Mouse (Mus musculus): ENCODE measurements at regions not wholly inside any gene's neighbourhood (a gene's known extent, or its start where the extent isn't known, plus 50 kb on each side); places are given as distances from the start of the nearest gene placed in this dataset.

GRCm38 (mm10) chr2:70914372-70914771 lies 88.8 kb upstream of the Tlk1 start:
- DNase-seq = peak; percentile 55

GRCm38 (mm10) chr2:70909401-70909800 lies 83.9 kb upstream of the Tlk1 start:
- no peak for DNase-seq

GRCm38 (mm10) chr2:70908579-70908978 lies 83.1 kb upstream of the Tlk1 start:
- DNase-seq = no peak

DNA sequence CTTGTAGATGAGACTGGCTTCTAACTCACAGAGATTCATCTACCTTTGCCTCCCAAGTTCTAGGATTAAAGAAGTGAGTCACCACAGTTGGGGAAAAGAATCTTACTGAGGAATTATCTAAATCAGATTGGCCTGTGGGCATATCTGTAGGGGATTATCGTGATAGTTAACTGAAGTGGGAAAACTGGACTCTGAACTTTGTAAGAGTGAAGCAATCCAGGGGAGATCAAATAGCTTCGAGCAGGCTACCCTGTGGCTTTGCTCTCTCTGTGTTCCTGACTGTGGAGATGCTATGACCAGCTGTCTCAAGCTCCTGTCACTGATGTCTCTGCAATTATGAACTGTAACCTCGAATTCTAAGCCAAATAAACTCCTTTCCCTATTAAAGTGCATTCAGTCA lies 80.7 kb upstream of the Tlk1 start:
- DNase-seq = no peak

DNA sequence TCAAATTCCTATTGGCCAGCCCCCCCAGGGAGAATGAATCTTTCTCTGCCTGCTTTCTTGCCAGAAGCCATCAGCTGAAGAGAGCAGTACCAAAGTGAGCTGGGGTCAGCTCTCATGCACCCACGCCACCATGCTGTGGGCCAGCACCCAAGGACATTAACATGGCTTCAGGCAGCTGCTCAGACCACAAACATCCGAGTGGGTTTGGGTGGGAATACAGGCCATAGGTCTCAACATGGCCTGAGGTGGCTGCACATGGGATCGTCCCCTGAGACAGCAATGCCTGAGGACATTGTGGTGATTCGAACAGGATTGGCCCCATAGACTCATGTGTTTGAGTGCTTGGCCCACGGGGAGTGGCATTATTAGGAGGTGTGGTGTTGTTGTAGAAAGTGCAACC lies 78.9 kb upstream of the Tlk1 start:
- DNase-seq = no peak

- no peak for DNase-seq
Observed at GRCm38 (mm10) chr2:70902196-70902595, 76.7 kb upstream of the Tlk1 start.

DNA sequence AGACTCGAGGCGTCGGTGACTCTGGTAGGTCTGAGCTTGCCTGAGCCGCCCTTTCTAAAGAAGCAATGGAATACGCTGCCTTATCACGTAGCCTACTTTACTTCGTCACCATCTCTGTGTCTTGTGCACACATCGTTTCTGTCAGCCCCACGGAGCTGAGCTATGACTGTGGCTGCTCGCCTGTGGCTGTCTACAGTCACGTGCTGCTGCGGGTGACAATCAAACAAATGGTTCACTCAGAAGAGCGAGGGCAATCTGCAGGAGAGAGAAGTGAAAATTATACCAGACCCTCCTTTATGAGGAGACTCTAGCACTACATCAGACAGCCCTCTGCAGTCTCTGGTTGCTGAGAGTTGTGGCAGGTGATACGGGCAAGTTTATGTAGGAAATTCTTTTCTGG lies 76.0 kb upstream of the Tlk1 start:
- no peak for DNase-seq

DNA sequence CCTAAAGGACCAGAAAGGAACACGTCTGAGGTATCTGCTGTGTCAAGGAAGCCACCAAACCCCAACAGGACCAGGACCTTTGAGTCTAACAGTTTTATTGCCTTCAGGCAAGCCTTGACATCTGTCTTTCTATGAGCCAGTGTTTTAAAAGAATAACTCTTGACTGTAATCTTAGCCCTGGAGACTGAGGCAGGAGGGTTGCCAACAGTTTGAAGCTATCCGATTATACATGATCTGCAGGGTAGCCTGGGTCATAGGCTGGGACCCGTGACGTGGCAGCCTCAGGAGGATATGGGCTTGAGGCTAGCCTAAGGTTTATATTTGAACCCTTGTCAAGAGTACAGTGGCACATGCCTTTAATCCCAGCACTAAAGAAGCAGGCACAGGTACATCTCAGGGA lies 73.5 kb upstream of the Tlk1 start:
- no peak for DNase-seq

- DNase-seq = no peak
Observed at GRCm38 (mm10) chr2:70898396-70898795, 72.9 kb upstream of the Tlk1 start.

GRCm38 (mm10) chr2:70897373-70897772 lies 71.8 kb upstream of the Tlk1 start:
- no peak for DNase-seq

- no peak for DNase-seq
Observed at GRCm38 (mm10) chr2:70889522-70890100, 64.1 kb upstream of the Tlk1 start.

GRCm38 (mm10) chr2:70888840-70889469 lies 63.4 kb upstream of the Tlk1 start:
- no peak for DNase-seq

DNA sequence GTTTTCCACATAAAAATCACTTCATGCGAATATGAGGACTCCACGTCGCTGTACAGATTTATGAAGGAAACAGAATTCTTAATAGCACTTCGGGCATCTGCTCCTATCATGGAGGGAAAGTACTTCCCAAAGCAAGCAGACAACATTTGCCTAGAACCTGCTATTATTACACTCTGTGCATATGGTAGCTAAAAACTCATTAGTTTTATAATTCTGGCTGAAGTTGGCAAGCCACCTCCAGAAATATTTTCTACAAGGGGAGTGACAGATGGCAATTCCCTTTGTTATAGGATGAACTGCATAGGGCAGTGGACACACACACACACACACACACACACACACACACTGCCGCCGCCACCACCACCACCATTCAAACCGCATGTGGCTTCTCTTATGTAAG lies 61.3 kb upstream of the Tlk1 start:
- peak; percentile 74 for DNase-seq

DNA sequence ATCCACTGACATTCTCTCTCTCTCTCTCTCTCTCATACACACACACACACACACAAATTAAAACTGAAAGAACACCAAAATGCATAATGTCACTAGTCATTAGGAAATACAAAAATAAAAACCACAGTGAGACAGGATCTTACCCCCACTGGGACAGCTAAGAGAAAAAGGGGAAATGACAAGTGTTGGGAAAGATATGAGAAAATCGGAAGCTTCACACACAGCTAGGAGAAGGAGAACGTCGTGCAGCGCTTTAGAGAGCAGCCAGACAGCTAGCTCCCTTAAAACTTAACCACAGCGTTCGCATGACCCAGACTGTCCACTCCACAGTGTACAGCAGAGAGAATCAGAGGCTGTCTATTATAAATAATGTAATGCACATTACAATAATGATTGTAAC lies 60.1 kb upstream of the Tlk1 start:
- no peak for DNase-seq

DNA sequence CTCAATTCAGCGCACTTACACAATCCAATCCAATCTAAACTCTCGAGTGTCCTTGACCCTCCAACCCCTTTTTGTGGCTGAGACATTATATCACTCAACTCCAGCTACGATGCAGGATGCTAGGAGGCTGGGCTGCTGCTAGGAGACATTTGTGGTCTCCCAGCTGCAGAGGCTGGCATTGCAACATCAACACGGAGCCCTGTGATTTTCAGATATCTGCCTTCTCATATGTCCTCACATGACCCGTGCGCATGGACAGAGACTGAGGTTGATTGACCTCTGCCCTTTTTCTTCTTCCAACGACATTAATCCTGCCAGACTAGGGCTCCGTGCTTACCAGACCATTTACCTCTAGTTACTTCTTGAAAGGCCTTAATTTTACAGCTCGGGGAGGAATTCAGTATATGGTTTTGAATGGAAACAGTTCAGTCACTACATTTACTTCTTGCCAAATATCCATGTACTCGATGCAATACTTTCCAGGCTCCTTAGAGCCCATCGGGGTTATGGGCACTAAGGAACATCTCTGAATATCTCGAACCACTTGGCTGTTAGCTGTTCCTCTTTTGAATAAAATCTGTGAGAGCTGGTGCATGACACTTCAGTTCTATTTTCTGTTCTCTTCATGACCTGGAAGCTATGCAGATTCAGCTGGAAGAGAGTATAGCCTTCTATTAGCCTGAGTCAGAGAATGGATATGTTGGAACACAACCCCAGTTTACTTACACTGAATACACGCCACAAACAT lies 52.0 kb upstream of the Tlk1 start:
- no peak for DNase-seq

GRCm38 (mm10) chr2:70876251-70876650 lies 50.7 kb upstream of the Tlk1 start:
- no peak for DNase-seq
